Mouse (Mus musculus) embryonic fibroblast, embryonic 13.5 days (primary cell): Measurements from ENCODE around the gene Ier2.

Experiments
- CTCF ChIP-seq: IDR thresholded peaks from 2 replicates; pipeline ENCODE4 v1.5.1; 2011; ENCODE audit warnings: mild to moderate bottlenecking, control low read depth, low read length, moderate library complexity, borderline replicate concordance; ENCODE audit not compliant: insufficient read depth
- POLR2A ChIP-seq: IDR thresholded peaks from 2 replicates; pipeline ENCODE4 v1.6.1; 2011; ENCODE audit warnings: low read depth, mild to moderate bottlenecking, control low read depth, low read length, moderate library complexity

GRCm38 (mm10) chr8:84636051-84636691 lies 26.5 kb downstream of the Ier2 start:
- no peak for TF ChIP-seq CTCF
- TF ChIP-seq POLR2A, result peak; percentile 50
